Mouse (Mus musculus) ES-E14 (cell line): ENCODE data around the gene Hist1h4f.

Source experiments
- CHD2 ChIP-seq: IDR thresholded peaks from 2 replicates; pipeline ENCODE4 v1.6.1; 2014; ENCODE audit warnings: mild to moderate bottlenecking, low read depth, low read length, inconsistent platforms
- HCFC1 ChIP-seq: IDR thresholded peaks from 2 replicates; pipeline ENCODE4 v1.6.1; 2012; ENCODE audit warnings: low read length, inconsistent platforms, borderline replicate concordance; ENCODE audit not compliant: insufficient read depth
- MAFK ChIP-seq: IDR thresholded peaks from 2 replicates; pipeline ENCODE4 v1.6.1; 2014; ENCODE audit warnings: mild to moderate bottlenecking, low read depth, low read length, inconsistent platforms; ENCODE audit not compliant: insufficient read depth
- ZC3H11A ChIP-seq: IDR thresholded peaks from 2 replicates; pipeline ENCODE4 v1.6.1; 2012; ENCODE audit warnings: low read depth, mild to moderate bottlenecking, inconsistent platforms, low read length, borderline replicate concordance
- ZNF384 ChIP-seq: IDR thresholded peaks from 2 replicates; pipeline ENCODE4 v1.6.1; 2012; ENCODE audit warnings: low read depth, low read length, inconsistent platforms

- TF ChIP-seq HCFC1 (no peak), MAFK (no peak), ZNF384 (peak; percentile 81), ZC3H11A (peak; percentile 91), CHD2 (no peak)
These were observed 26.8 kb downstream of the Hist1h4f start for GRCm38 (mm10) chr13:23524654-23525053.
